Mouse (Mus musculus) left cerebral cortex, postnatal 4 days (tissue): Measurements from ENCODE around the gene Taf13. TPM values are rescaled to one million over a fixed set of nuclear protein-coding genes. Genes with fewer than 3 reads are reported as not detected.
"Not testable (repeated sequence)": the region's sequence is repeated elsewhere in the genome, so short reads cannot be mapped to it uniquely, and the experiment has no call there.

Source experiments
- DNase-seq: peaks from one replicate; pipeline ENCODE4 v3.0.0-alpha.2; 2022
- intact Hi-C: fragments of 180-260 bp; cut with DNase I; formaldehyde crosslinking; loops from one replicate; pipeline ENCODE4 v1.15.1; 2025
- total RNA-seq, 2 experiments: library from RNA; stranded (reverse); gene quantifications; 2 replicates each; pipeline ENCODE4 v1.2.3; 2021

Gene Taf13
- total RNA-seq, result 10 to 100 TPM; 22.3 to 26.3 TPM

- DNase-seq, result peak; percentile 96
- intact Hi-C loops, result no loop called here
Measured at GRCm38 (mm10) chr3:108571443-108572294, at the start of gene Taf13. Gene Taf13, plus strand, starts transcription at chr3:108571698.

- intact Hi-C loops, result no loop called here
- DNase-seq, result no peak
Measured at GRCm38 (mm10) chr3:108523415-108523814, 48.1 kb upstream of the Taf13 start.

- intact Hi-C loops, result no loop called here
- no peak for DNase-seq
Measured at GRCm38 (mm10) chr3:108528489-108528888, 43.0 kb upstream of the Taf13 start.

- DNase-seq, result peak; percentile 29
- intact Hi-C loops, result no loop called here
Measured at GRCm38 (mm10) chr3:108533114-108533885, 38.2 kb upstream of the Taf13 start.

- DNase-seq, result no peak
- intact Hi-C loops, result no loop called here
Measured at GRCm38 (mm10) chr3:108533951-108534350, 37.5 kb upstream of the Taf13 start, which contains the start of gene 1700013F07Rik. Gene 1700013F07Rik, plus strand, starts transcription at chr3:108534150.

- DNase-seq, result peak; percentile 4
- intact Hi-C loops, result no loop called here
Measured at GRCm38 (mm10) chr3:108535896-108536516, 35.5 kb upstream of the Taf13 start.

- intact Hi-C loops, result no loop called here
- peak; percentile 63 for DNase-seq
Measured at GRCm38 (mm10) chr3:108536517-108537260, 34.8 kb upstream of the Taf13 start, which contains the start of gene 5330417C22Rik. Gene 5330417C22Rik, minus strand, starts transcription at chr3:108536536.

GRCm38 (mm10) chr3:108537303-108537702, 34.2 kb upstream of the Taf13 start:
- DNase-seq, result peak; percentile 89
- intact Hi-C loops, result no loop called here

GRCm38 (mm10) chr3:108542299-108542698, 29.2 kb upstream of the Taf13 start:
- intact Hi-C loops, result no loop called here
- DNase-seq, result no peak

- intact Hi-C loops, result loop anchor here (5.0 to 10.0 kb wide), 2 partner anchors 109 to 152 kb away; partner anchors contain the start of gene Sars
- no peak for DNase-seq
Measured at GRCm38 (mm10) chr3:108554111-108554561, 17.4 kb upstream of the Taf13 start.

GRCm38 (mm10) chr3:108554587-108555312, 16.7 kb upstream of the Taf13 start:
- intact Hi-C loops, result loop anchor here (5.0 to 10.0 kb wide), 2 partner anchors 110 to 152 kb away; partner anchors contain the start of gene Sars
- DNase-seq, result peak; percentile 94

GRCm38 (mm10) chr3:108557888-108558287, 13.6 kb upstream of the Taf13 start:
- intact Hi-C loops, result loop anchor here (10.0 kb wide), 1 partner anchor 113 kb away; the partner anchor contains the start of gene Sars
- DNase-seq, result no peak

GRCm38 (mm10) chr3:108562133-108562730, 9.3 kb upstream of the Taf13 start, which contains the start of gene Tmem167b:
Gene Tmem167b, minus strand, starts transcription at chr3:108562466.
- intact Hi-C loops, result loop anchor here (10.0 kb wide), 1 partner anchor 397 kb away; no protein-coding TSS in a partner anchor
- peak; percentile 97 for DNase-seq

GRCm38 (mm10) chr3:108562777-108563271, 8.7 kb upstream of the Taf13 start:
- intact Hi-C loops, result loop anchor here (10.0 kb wide), 1 partner anchor 398 kb away; no protein-coding TSS in a partner anchor
- DNase-seq, result peak; percentile 29

GRCm38 (mm10) chr3:108563309-108563708, 8.2 kb upstream of the Taf13 start:
- DNase-seq, result peak; percentile 81
- intact Hi-C loops, result loop anchor here (10.0 kb wide), 1 partner anchor 399 kb away; no protein-coding TSS in a partner anchor

GRCm38 (mm10) chr3:108567990-108568877, 3.3 kb upstream of the Taf13 start:
- intact Hi-C loops, result loop anchor here (10.0 kb wide), 1 partner anchor 403 kb away; no protein-coding TSS in a partner anchor
- DNase-seq, result peak; percentile 62

GRCm38 (mm10) chr3:108569636-108570035, 1.9 kb upstream of the Taf13 start:
- not testable (repeated sequence) for DNase-seq
- intact Hi-C loops, result loop anchor here (10.0 kb wide), 1 partner anchor 405 kb away; no protein-coding TSS in a partner anchor
